Mouse (Mus musculus) kidney, embryonic 15.5 days (tissue): ENCODE measurements around the gene Cpeb4. TPM values are rescaled to one million over a fixed set of nuclear protein-coding genes. Genes with fewer than 3 reads are reported as not detected.

Source experiments
- ATAC-seq: fragments of 200-750 bp; cut with Nextera tagmentation; replicated peaks from 2 replicates; pipeline ENCODE4 v1.8.0; 2017; ENCODE audit warnings: moderate TSS enrichment; ENCODE audit not compliant: low FRiP score
- H3K27ac ChIP-seq: fragments of 300-500 bp; sonication (generic); 2 replicates; pipeline ENCODE4 v1.5.1; 2015; ENCODE audit warnings: mild to moderate bottlenecking, inconsistent platforms
- H3K27me3 ChIP-seq: fragments of 300-500 bp; sonication (generic); 2 replicates; pipeline ENCODE4 v1.6.1; 2015; ENCODE audit warnings: inconsistent platforms
- H3K36me3 ChIP-seq: fragments of 300-500 bp; sonication (generic); 2 replicates; pipeline ENCODE4 v1.6.1; 2015; ENCODE audit warnings: inconsistent platforms
- H3K4me1 ChIP-seq: fragments of 300-500 bp; sonication (generic); 2 replicates; pipeline ENCODE4 v1.6.1; 2015; ENCODE audit warnings: inconsistent platforms
- H3K4me2 ChIP-seq: fragments of 300-500 bp; sonication (generic); 2 replicates; pipeline ENCODE4 v1.6.1; 2015; ENCODE audit warnings: moderate library complexity, mild to moderate bottlenecking, inconsistent platforms
- H3K4me3 ChIP-seq: fragments of 300-500 bp; sonication (generic); replicated peaks from 2 replicates; pipeline ENCODE4 v1.5.1; 2015; ENCODE audit warnings: mild to moderate bottlenecking, inconsistent platforms
- H3K9ac ChIP-seq: fragments of 300-500 bp; sonication (generic); 2 replicates; pipeline ENCODE4 v1.6.1; 2015; ENCODE audit warnings: mild to moderate bottlenecking, inconsistent platforms
- H3K9me3 ChIP-seq: fragments of 300-500 bp; sonication (generic); replicated peaks from 2 replicates; pipeline ENCODE4 v1.6.1; 2016; ENCODE audit warnings: inconsistent platforms
- WGBS: fragments of 180-500 bp; shearing (Covaris S2); methylation state at CpG from one replicate; pipeline ENCODE4 v1.1.7; 2015; ENCODE audit warnings: mixed read lengths; 5-methylcytosine and 5-hydroxymethylcytosine counted together
- polyA plus RNA-seq: library from polyadenylated mRNA; unstranded; fragments of >200 nt; fragmentation: Nextera tagmentation; extraction: Ambion mirVana; gene quantifications from 2 replicates; pipeline ENCODE4 v1.2.1, GENCODE M21; 2015

Cpeb4 gene
- polyA plus RNA-seq, 1 experiment from 2014 or later, result 3.9 TPM

DNA sequence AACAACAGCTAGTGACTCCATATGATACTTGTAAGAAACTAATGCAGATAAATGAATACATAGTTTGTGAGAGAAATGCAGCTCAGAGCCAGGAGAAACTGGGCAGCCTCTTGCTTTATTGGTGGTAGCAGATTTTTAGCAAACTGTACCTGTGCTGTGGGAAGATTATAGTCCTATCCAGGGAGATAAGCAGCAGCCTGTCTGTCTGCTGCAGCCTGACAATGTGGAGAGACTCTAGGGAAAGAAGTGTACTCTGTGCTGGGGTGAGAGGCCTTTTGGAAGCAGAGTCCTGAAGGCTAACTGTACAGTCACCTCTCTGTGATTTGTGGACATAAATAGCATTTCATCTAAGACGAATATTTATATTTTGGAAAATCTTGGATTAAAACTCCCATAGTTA lies 11.7 kb downstream of the Cpeb4 start:
- Histone ChIP-seq H3K4me3 (no peak overlapping the region), H3K9ac (no peak overlapping the region), H3K27me3 (no peaks in the 10 kb centered on the region), H3K4me2 (no peak overlapping the region), H3K4me1 (peaks cover 6% of the 10 kb centered on the region; the same call in 1 of the 2 replicates), H3K27ac (no peak overlapping the region), H3K9me3 (no peaks in the 10 kb centered on the region), H3K36me3 (no peaks in the 10 kb centered on the region)
- ATAC-seq, result no peak
- WGBS, result 61% methylated on average over 1 of the region's 1 CpGs

DNA sequence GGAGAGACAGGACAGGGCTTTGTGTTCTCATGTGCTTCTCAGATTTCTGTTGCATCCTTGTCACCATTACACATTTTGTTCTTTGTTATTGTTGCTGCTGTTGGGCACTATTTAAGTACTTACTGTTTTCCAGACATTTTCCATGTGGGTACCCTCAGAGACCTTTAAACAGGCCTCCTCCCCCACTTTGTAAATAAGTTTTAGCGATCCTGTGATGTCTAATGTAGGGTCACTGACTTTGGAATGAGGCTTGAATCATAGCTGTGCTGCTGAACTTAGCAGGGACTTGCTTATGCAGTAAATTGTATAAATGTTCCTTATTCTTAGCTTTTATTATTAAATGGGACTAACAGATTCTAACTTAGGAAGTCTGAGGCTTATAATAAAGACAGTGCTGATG lies 13.8 kb downstream of the Cpeb4 start:
- H3K9me3 ChIP-seq, result no peaks in the 10 kb centered on the region
- H3K4me1 ChIP-seq, result peaks cover 6% of the 10 kb centered on the region; the same call in 1 of the 2 replicates
- no peaks in the 10 kb centered on the region for H3K27me3 ChIP-seq
- peaks cover 4% of the 10 kb centered on the region; the same call in 1 of the 2 replicates for H3K36me3 ChIP-seq
- no peak for ATAC-seq
- H3K9ac ChIP-seq, result no peak overlapping the region
- no peak overlapping the region for H3K4me3 ChIP-seq
- no peak overlapping the region for H3K4me2 ChIP-seq
- H3K27ac ChIP-seq, result no peak overlapping the region
- WGBS, result 23% methylated on average over 1 of the region's 1 CpGs

DNA sequence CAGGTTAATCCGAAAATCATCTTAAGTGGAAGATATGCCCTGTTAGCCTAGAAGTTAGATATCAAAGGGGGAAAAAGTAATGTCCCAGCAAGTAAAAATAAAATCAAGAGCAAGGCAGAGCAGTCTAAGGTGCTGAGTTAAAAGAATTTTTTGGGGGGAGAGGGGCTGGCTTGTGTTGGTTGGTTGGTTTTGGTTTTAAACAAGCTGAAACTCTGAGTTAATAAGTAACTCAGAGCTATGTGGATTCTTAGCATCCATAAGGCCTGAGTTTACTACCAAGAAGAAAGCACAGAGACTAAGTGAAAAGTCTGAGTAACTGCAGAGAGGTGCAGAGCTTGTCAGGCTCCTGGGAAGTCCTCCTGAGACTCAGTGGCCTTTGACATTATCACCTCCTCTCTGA lies 16.2 kb downstream of the Cpeb4 start:
- Histone ChIP-seq H3K36me3 (peaks cover 4% of the 10 kb centered on the region; the same call in 1 of the 2 replicates), H3K9ac (no peak overlapping the region), H3K27me3 (no peaks in the 10 kb centered on the region), H3K4me2 (0 out of 2 replicates have a peak overlapping the region, but pooled peaks have one; percentile 9), H3K4me3 (no peak overlapping the region), H3K4me1 (peaks cover 6% of the 10 kb centered on the region; the same call in 1 of the 2 replicates), H3K9me3 (no peaks in the 10 kb centered on the region), H3K27ac (peak overlapping the region; percentile 75)
- peak; percentile 76 for ATAC-seq
- 76% methylated on average over 1 of the region's 1 CpGs for WGBS

GRCm38 (mm10) chr11:31892152-31892551 lies 20.1 kb downstream of the Cpeb4 start:
- 57% methylated on average over 3 of the region's 3 CpGs for WGBS
- H3K27ac ChIP-seq, result no peak overlapping the region
- peaks cover 4% of the 10 kb centered on the region; the same call in 1 of the 2 replicates for H3K36me3 ChIP-seq
- H3K9me3 ChIP-seq, result no peaks in the 10 kb centered on the region
- no peak for ATAC-seq
- no peak overlapping the region for H3K4me2 ChIP-seq
- H3K27me3 ChIP-seq, result no peaks in the 10 kb centered on the region
- H3K4me3 ChIP-seq, result no peak overlapping the region
- 0 out of 2 replicates have a peak, but pooled peaks cover 3% of the 10 kb centered on the region for H3K4me1 ChIP-seq
- no peak overlapping the region for H3K9ac ChIP-seq

GRCm38 (mm10) chr11:31893639-31894038 lies 21.6 kb downstream of the Cpeb4 start:
- Histone ChIP-seq H3K27ac (no peak overlapping the region), H3K4me1 (0 out of 2 replicates have a peak, but pooled peaks cover 3% of the 10 kb centered on the region), H3K4me2 (no peak overlapping the region), H3K27me3 (no peaks in the 10 kb centered on the region), H3K4me3 (no peak overlapping the region), H3K9ac (no peak overlapping the region), H3K9me3 (no peaks in the 10 kb centered on the region), H3K36me3 (peaks cover 4% of the 10 kb centered on the region; the same call in 1 of the 2 replicates)
- ATAC-seq, result no peak
- WGBS, result 75% methylated on average over 2 of the region's 2 CpGs

GRCm38 (mm10) chr11:31896065-31896792 lies 24.2 kb downstream of the Cpeb4 start:
- WGBS, result 43% methylated on average over 4 of the region's 4 CpGs
- Histone ChIP-seq H3K4me3 (no peak overlapping the region), H3K9me3 (no peaks in the 10 kb centered on the region)

GRCm38 (mm10) chr11:31896905-31897304 lies 24.9 kb downstream of the Cpeb4 start:
- no peaks in the 10 kb centered on the region for H3K36me3 ChIP-seq
- no peak overlapping the region for H3K4me2 ChIP-seq
- WGBS, result 84% methylated on average over 3 of the region's 3 CpGs
- H3K4me3 ChIP-seq, result no peak overlapping the region
- H3K27me3 ChIP-seq, result no peaks in the 10 kb centered on the region
- H3K9me3 ChIP-seq, result no peaks in the 10 kb centered on the region
- H3K4me1 ChIP-seq, result peaks cover 13% of the 10 kb centered on the region; the same call in 1 of the 2 replicates
- ATAC-seq, result no peak
- H3K9ac ChIP-seq, result no peak overlapping the region
- no peak overlapping the region for H3K27ac ChIP-seq

More at GRCm38 (mm10) chr11:31896065-31896792, 24.2 kb downstream of the Cpeb4 start:
- H3K36me3 ChIP-seq, result no peaks in the 10 kb centered on the region
- no peak overlapping the region for H3K9ac ChIP-seq
- no peaks in the 10 kb centered on the region for H3K27me3 ChIP-seq
- no peak overlapping the region for H3K27ac ChIP-seq
- no peak overlapping the region for H3K4me2 ChIP-seq
- H3K4me1 ChIP-seq, result peaks cover 9% of the 10 kb centered on the region; the same call in 1 of the 2 replicates
- no peak for ATAC-seq

- Histone ChIP-seq H3K4me1 (peaks cover 10% of the 10 kb centered on the region; the same call in 1 of the 2 replicates), H3K4me3 (no peak overlapping the region)
- ATAC-seq, result no peak
These were observed 27.2 kb downstream of the Cpeb4 start for GRCm38 (mm10) chr11:31899166-31899565.

DNA sequence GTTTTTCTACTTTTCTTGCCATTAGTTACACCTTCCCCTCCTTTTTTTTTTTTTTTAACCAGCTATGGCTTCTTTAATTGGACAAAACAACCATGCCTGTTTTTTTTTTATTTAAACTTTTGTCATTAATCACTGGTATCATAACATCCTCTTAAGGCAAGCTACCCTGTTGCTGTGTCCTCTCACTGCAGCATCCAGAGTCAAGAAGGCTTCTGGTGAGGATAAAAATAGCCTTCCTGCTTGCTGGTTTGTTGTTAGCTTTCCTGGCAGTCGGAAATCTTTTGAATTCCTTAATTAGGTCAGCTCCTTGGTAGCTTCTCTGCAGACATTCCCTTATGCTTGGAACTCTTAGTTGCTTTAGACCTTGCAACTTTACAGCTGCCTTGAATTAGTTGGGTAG lies 28.7 kb downstream of the Cpeb4 start:
- no peaks in the 10 kb centered on the region for H3K36me3 ChIP-seq
- peaks cover 10% of the 10 kb centered on the region; the same call in 1 of the 2 replicates for H3K4me1 ChIP-seq
- H3K4me2 ChIP-seq, result no peak overlapping the region
- no peaks in the 10 kb centered on the region for H3K9me3 ChIP-seq
- no peak for ATAC-seq
- no peak overlapping the region for H3K9ac ChIP-seq
- H3K4me3 ChIP-seq, result no peak overlapping the region
- 37% methylated on average over 1 of the region's 1 CpGs for WGBS
- H3K27ac ChIP-seq, result peak overlapping the region; percentile 49; the same call in 1 of the 2 replicates
- H3K27me3 ChIP-seq, result no peaks in the 10 kb centered on the region

More at GRCm38 (mm10) chr11:31899166-31899565, 27.2 kb downstream of the Cpeb4 start:
- Histone ChIP-seq H3K9ac (no peak overlapping the region), H3K27ac (no peak overlapping the region), H3K36me3 (no peaks in the 10 kb centered on the region), H3K27me3 (no peaks in the 10 kb centered on the region), H3K9me3 (no peaks in the 10 kb centered on the region), H3K4me2 (no peak overlapping the region)

GRCm38 (mm10) chr11:31902251-31903001 lies 30.4 kb downstream of the Cpeb4 start:
- Histone ChIP-seq H3K4me3 (no peak overlapping the region), H3K27me3 (no peaks in the 10 kb centered on the region), H3K9ac (no peak overlapping the region), H3K36me3 (no peaks in the 10 kb centered on the region), H3K27ac (no peak overlapping the region), H3K4me2 (no peak overlapping the region), H3K9me3 (no peaks in the 10 kb centered on the region), H3K4me1 (peaks cover 10% of the 10 kb centered on the region; the same call in 1 of the 2 replicates)
- WGBS, result 77% methylated on average over 1 of the region's 1 CpGs
- ATAC-seq, result no peak

- H3K36me3 ChIP-seq, result no peaks in the 10 kb centered on the region
- no peak overlapping the region for H3K4me2 ChIP-seq
- H3K27ac ChIP-seq, result no peak overlapping the region
- 0 out of 2 replicates have a peak, but pooled peaks cover 2% of the 10 kb centered on the region for H3K4me1 ChIP-seq
- no peaks in the 10 kb centered on the region for H3K27me3 ChIP-seq
- H3K9me3 ChIP-seq, result no peaks in the 10 kb centered on the region
- no peak overlapping the region for H3K9ac ChIP-seq
- H3K4me3 ChIP-seq, result no peak overlapping the region
- no peak for ATAC-seq
These were observed 34.5 kb downstream of the Cpeb4 start for GRCm38 (mm10) chr11:31906499-31906898.

- Histone ChIP-seq H3K9me3 (no peaks in the 10 kb centered on the region), H3K27ac (no peak overlapping the region), H3K27me3 (no peaks in the 10 kb centered on the region), H3K9ac (no peak overlapping the region), H3K4me1 (no peaks in the 10 kb centered on the region), H3K4me2 (no peak overlapping the region), H3K4me3 (no peak overlapping the region), H3K36me3 (no peaks in the 10 kb centered on the region)
- WGBS, result 62% methylated on average over 1 of the region's 1 CpGs
- ATAC-seq, result no peak
These were observed 35.6 kb downstream of the Cpeb4 start for GRCm38 (mm10) chr11:31907650-31908049.
